Mouse (Mus musculus) thymus, adult 2 months (tissue): ENCODE measurements around the gene Fam189a1. TPM values are rescaled to one million over a fixed set of nuclear protein-coding genes. Genes with fewer than 3 reads are reported as not detected.

Experiments used
- DNase-seq: peaks from one replicate; pipeline ENCODE4 v3.0.0; 2021
- H3K27ac ChIP-seq: fragments of 200-500 bp; 2 replicates; pipeline ENCODE4 v1.5.1; 2012; ENCODE audit warnings: low read length, control low read depth; ENCODE audit not compliant: control insufficient read depth, insufficient read depth
- H3K27me3 ChIP-seq: fragments of 200-500 bp; 2 replicates; pipeline ENCODE4 v1.6.1; 2012; ENCODE audit warnings: mild to moderate bottlenecking, low read length, moderate library complexity, mixed read lengths; ENCODE audit not compliant: control insufficient read depth, insufficient read depth
- H3K36me3 ChIP-seq: fragments of 200-500 bp; 2 replicates; pipeline ENCODE4 v1.6.1; 2012; ENCODE audit warnings: mild to moderate bottlenecking, low read length, moderate library complexity; ENCODE audit not compliant: control insufficient read depth, insufficient read depth
- H3K4me1 ChIP-seq: fragments of 200-500 bp; replicated peaks from 2 replicates; pipeline ENCODE4 v1.6.1; 2012; ENCODE audit warnings: low read length; ENCODE audit not compliant: control insufficient read depth, insufficient read depth
- H3K4me3 ChIP-seq: fragments of 200-500 bp; 2 replicates; pipeline ENCODE4 v1.5.1; 2012; ENCODE audit warnings: mild to moderate bottlenecking, low read length, control low read depth, moderate library complexity; ENCODE audit not compliant: control insufficient read depth, insufficient read depth
- CTCF ChIP-seq: fragments of 200-500 bp; IDR thresholded peaks from 2 replicates; pipeline ENCODE4 v1.5.1; 2012; ENCODE audit warnings: mild to moderate bottlenecking, control low read depth, low read length, moderate library complexity, borderline replicate concordance; ENCODE audit not compliant: control insufficient read depth, poor library complexity, insufficient read depth; ENCODE audit errors: extremely low read depth
- POLR2A ChIP-seq: fragments of 200-500 bp; IDR thresholded peaks from 2 replicates; pipeline ENCODE4 v1.6.1; 2012; ENCODE audit warnings: mild to moderate bottlenecking, low read length, control low read depth, moderate library complexity; ENCODE audit not compliant: control insufficient read depth, poor library complexity, insufficient read depth; ENCODE audit errors: extremely low read depth
- WGBS: fragments of 180-500 bp; shearing (Covaris S2); methylation state at CpG from one replicate; pipeline ENCODE4 v1.1.7; 2018; 5-methylcytosine and 5-hydroxymethylcytosine counted together
- polyA plus RNA-seq: library from polyadenylated mRNA; depleted of rRNA; stranded (reverse); fragments of >200 nt; gene quantifications from 2 replicates; pipeline ENCODE4 v1.2.3, GENCODE M21; 2012

Fam189a1 gene
- polyA plus RNA-seq, 1 experiment, result 1.9 TPM

DNA sequence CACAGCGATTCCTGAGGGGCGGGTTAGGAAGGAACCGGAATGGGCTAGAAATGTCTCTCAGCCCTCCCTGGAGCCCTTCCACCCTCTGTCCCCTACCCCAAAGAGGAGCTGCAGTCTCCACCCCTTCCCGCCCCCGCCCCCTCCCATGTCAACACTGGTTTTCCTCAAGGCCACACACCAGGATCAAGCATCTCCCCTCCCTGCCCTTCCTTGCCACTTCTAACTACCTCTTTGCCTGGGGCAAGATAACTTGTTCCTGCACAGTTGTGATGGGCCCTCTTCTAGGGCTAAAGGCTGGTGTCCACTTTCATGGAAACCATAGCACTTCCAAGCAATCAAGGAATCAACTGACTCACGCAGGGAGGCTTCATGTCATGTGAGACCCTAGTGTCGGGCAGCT is 90.2 kb downstream of the Fam189a1 start:
- 96% methylated on average over 7 of the region's 7 CpGs for WGBS
- DNase-seq, result no peak

GRCm38 (mm10) chr7:65065457-65065856 is 90.9 kb downstream of the Fam189a1 start:
- no peaks in the 10 kb centered on the region for H3K27me3 ChIP-seq
- no peak overlapping the region for H3K4me3 ChIP-seq
- H3K27ac ChIP-seq, result no peak overlapping the region
- no peak for TF ChIP-seq POLR2A
- no peak for TF ChIP-seq CTCF
- peaks cover 3% of the 10 kb centered on the region for H3K4me1 ChIP-seq
- no peaks in the 10 kb centered on the region for H3K36me3 ChIP-seq
- DNase-seq, result no peak
- 96% methylated on average over 7 of the region's 7 CpGs for WGBS

More for the DNA sequence above, 90.2 kb downstream of the Fam189a1 start:
- H3K27ac ChIP-seq, result no peak overlapping the region
- H3K27me3 ChIP-seq, result no peaks in the 10 kb centered on the region
- H3K4me3 ChIP-seq, result no peak overlapping the region
- TF ChIP-seq CTCF, result no peak
- no peak for TF ChIP-seq POLR2A
- H3K4me1 ChIP-seq, result no peaks in the 10 kb centered on the region; the same call in 1 of the 2 replicates
- H3K36me3 ChIP-seq, result no peaks in the 10 kb centered on the region

GRCm38 (mm10) chr7:65064638-65065037 is 91.7 kb downstream of the Fam189a1 start:
- Histone ChIP-seq H3K4me3 (no peak overlapping the region), H3K36me3 (no peaks in the 10 kb centered on the region), H3K4me1 (peaks cover 11% of the 10 kb centered on the region), H3K27me3 (no peaks in the 10 kb centered on the region), H3K27ac (no peak overlapping the region)
- TF ChIP-seq POLR2A (no peak), CTCF (no peak)
- 93% methylated on average over 5 of the region's 5 CpGs for WGBS
- no peak for DNase-seq

DNA sequence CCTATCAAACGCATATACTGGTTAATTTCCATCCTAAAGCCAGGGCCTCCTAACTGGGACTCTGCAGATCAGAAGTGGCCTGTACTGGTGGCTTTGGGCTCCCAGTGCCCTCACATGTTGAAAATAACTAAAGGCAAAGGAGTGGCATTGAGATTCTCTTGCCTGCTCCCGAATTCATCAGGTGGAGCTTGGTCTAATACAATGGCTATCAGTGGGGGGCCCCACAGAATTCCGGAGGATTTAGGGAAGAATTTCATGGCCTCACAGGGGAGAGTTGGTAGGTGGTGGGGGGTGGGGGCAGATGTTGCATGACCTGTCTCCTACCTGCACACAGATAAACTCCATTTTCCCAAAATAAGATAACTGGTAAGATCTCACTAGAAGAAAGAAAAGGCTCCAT is 92.3 kb downstream of the Fam189a1 start:
- WGBS, result 83% methylated on average over 3 of the region's 3 CpGs
- no peak overlapping the region for H3K27ac ChIP-seq
- no peak overlapping the region for H3K4me3 ChIP-seq
- no peak for DNase-seq
- H3K27me3 ChIP-seq, result no peaks in the 10 kb centered on the region
- no peaks in the 10 kb centered on the region for H3K36me3 ChIP-seq
- H3K4me1 ChIP-seq, result peaks cover 12% of the 10 kb centered on the region
- no peak for TF ChIP-seq CTCF
- TF ChIP-seq POLR2A, result no peak

DNA sequence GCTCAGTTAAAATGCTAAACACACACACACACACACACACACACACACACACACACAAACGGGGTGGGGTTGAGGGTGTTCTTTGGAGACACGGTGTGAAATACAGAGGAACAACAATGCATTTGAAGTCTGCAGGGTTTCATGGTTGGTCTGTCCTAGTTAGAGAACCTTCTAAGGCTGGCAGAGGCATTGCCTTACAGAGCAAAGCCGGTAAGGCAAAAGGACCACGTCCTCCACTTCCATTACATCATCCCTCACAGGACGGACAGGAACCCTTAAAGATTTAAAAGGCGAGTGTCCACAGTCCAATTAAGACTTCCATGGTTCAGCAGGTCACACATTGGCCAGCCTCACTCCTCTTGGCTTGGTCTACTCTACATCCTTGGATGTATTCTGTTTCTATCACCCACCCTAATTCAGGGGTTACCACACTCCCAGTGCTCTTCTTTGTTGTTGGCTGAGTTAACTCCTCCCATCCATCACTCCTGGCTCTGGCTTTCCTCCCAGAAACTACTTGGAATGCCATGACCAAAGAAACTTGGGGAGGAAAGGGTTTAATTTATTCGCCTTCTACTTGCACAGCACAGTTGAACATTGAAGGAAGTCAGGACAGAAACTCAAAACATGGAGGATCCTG is 96.1 kb downstream of the Fam189a1 start:
- no peak for DNase-seq
- Histone ChIP-seq H3K27me3 (no peaks in the 10 kb centered on the region), H3K36me3 (no peaks in the 10 kb centered on the region), H3K4me1 (peaks cover 12% of the 10 kb centered on the region), H3K4me3 (no peak overlapping the region), H3K27ac (no peak overlapping the region)
- 69% methylated on average over 7 of the region's 7 CpGs for WGBS
- TF ChIP-seq POLR2A (no peak), CTCF (no peak)

GRCm38 (mm10) chr7:65056864-65057263 is 99.5 kb downstream of the Fam189a1 start:
- Histone ChIP-seq H3K4me3 (no peak overlapping the region), H3K27ac (no peak overlapping the region), H3K27me3 (no peaks in the 10 kb centered on the region), H3K36me3 (no peaks in the 10 kb centered on the region), H3K4me1 (peaks cover 12% of the 10 kb centered on the region)
- TF ChIP-seq POLR2A (no peak), CTCF (no peak)
- WGBS, result 93% methylated on average over 6 of the region's 6 CpGs
- no peak for DNase-seq

- WGBS, result 86% methylated on average over 1 of the region's 1 CpGs
- DNase-seq, result no peak
- H3K4me1 ChIP-seq, result no peaks in the 10 kb centered on the region
- H3K36me3 ChIP-seq, result no peaks in the 10 kb centered on the region
- H3K27me3 ChIP-seq, result no peaks in the 10 kb centered on the region
- TF ChIP-seq POLR2A, result no peak
- TF ChIP-seq CTCF, result no peak
- no peak overlapping the region for H3K4me3 ChIP-seq
- H3K27ac ChIP-seq, result no peak overlapping the region
Observed at GRCm38 (mm10) chr7:65051986-65052385, 104.4 kb downstream of the Fam189a1 start.
